ENCODE assay signal across 13 mouse cellular contexts in the genomic region with DNA sequence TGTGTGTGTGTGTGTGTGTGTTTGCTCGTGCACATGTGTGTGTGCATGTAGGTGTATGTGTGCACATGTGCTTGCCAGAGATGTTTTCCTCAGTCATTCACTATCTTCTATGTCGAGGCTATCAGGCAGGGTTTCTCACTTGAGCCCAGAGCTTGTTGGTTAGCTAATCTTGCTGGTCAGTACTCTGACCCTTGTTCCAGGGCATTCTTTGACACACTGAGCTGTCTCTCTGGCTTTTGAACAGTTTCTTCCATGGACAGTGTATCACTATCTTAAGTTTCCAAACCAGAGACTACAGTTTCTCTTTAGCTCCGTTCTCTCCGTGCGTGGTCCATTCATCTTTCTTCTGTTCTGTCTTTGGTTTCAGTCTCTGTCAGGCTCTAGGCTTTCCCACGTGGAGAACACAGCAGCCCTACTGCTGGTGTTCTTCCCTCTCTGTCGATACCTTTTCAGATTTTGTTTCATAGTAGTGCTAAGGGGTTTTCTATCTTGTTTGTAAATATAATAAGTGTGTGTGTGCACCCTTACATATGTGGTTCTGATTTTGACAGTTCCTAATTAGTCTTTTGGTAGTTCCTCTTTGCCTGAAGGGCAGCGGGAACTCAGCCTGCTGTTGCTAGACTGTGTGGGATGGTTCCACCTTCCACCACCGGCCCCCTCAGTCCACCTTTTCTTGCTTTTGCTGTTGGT. TPM values are rescaled to one million over a fixed set of nuclear protein-coding genes. Genes with fewer than 3 reads are reported as not detected.
A peak's percentile ranks its signal among the peaks of the same experiment; 100 is the strongest.
DNase-seq lines count a peak whose midpoint lies in the region; ATAC-seq lines count a peak whose summit lies in the region.
"Had no signal": no experiment of that assay in that cellular context is flagged by ENCODE, and none has a peak within 500 bp of the region (broad histone marks: within the 10 kb centered on the region; RNA-seq: fewer than 3 reads in every experiment).

No protein-coding gene starts in this region.

- peak; percentile 45 for ATAC-seq in megakaryocyte, adult 5-6 weeks (ENCODE audit: poor library complexity, severe bottlenecking)
- ATAC-seq: forebrain, embryonic 15.5 days; midbrain, embryonic 13.5 days had no signal

- peak; percentile 30 for DNase-seq in kidney, adult 11 months
- DNase-seq in kidney, postnatal 4 days: no peak
- DNase-seq in adipocyte (ENCODE audit: low spot score): peak; percentile 40
- DNase-seq in kidney, postnatal 36 days: peak; percentile 28 to 64
- DNase-seq in yolk sac, embryonic 10.5 days (ENCODE audit: low spot score): no peak
- DNase-seq in cerebellum, postnatal 10 days: no peak
- DNase-seq in urinary bladder, postnatal 4 days (ENCODE audit: low spot score in 2 of 2): no peak
- DNase-seq: adrenal gland, adult 8-10 months; cerebellum, adult 9-11 months; gastrocnemius, postnatal 25 days had no signal

RNA-seq across cellular contexts. Expression of gene Sipa1l1, which starts 54.2 kb away (rescaled TPM):
- 7.0 and 7.8 TPM in 2 replicates for total RNA-seq in megakaryocyte, adult 5-6 weeks (2015)
- 8.1 and 8.9 TPM in 2 replicates for total RNA-seq in megakaryocyte, adult 5-6 weeks (2017)

Comparison
In these comparisons a context has a peak if more than half of its experiments do, and no peak if none do; other contexts are left out.
1. DNase-seq: peak in kidney, adult 11 months (single experiment), adipocyte (single experiment) and kidney, postnatal 36 days (2 of 2); none in kidney, postnatal 4 days (0 of 2), yolk sac, embryonic 10.5 days (single experiment), cerebellum, postnatal 10 days (0 of 2) and urinary bladder, postnatal 4 days (0 of 2).